Mouse (Mus musculus): ENCODE measurements around the gene Rgl1.

GRCm38 (mm10) chr1:152687099-152687730 is 78.9 kb downstream of the Rgl1 start:
- TF ChIP-seq ZNF384 (IDR thresholded peaks at IDR 0.05; ENCODE audit: low read depth, low read length) = no peak
- no peak for TF ChIP-seq CHD2 (IDR thresholded peaks at IDR 0.05; ENCODE audit: low read depth, low read length)
- TF ChIP-seq ZC3H11A (IDR thresholded peaks at IDR 0.05; ENCODE audit: borderline replicate concordance, low read depth, low read length) = no peak
- no peak for TF ChIP-seq HCFC1 (IDR thresholded peaks at IDR 0.05; ENCODE audit: borderline replicate concordance, insufficient read depth, low read length)

Measured in ES-E14 (cell line).